Comparison of ENCODE assay signal across 8 mouse cellular contexts in genomic region chr12:54202765-54203655, GRCm38 (mm10). TPM values are rescaled to one million over a fixed set of nuclear protein-coding genes. Genes with fewer than 3 reads are reported as not detected.
DNase-seq lines count a peak whose midpoint lies in the region; ATAC-seq lines count a peak whose summit lies in the region.

No protein-coding gene starts in this region.

- peak overlapping the region; percentile 66 for H3K4me3 ChIP-seq in heart, embryonic 12.5 days
- peak overlapping the region; percentile 68 for H3K4me3 ChIP-seq in kidney, embryonic 16.5 days (ENCODE audit: low read length)

- WGBS in heart, embryonic 12.5 days: 2% methylated on average over 55 of the region's 55 CpGs
- WGBS in kidney, embryonic 16.5 days: 3% methylated on average over 55 of the region's 55 CpGs

- no peaks in the 10 kb centered on the region for H3K9me3 ChIP-seq in heart, embryonic 12.5 days (replicated peaks)
- no peaks in the 10 kb centered on the region for H3K9me3 ChIP-seq in kidney, embryonic 16.5 days (ENCODE audit: low read length)

- H3K27me3 ChIP-seq in heart, embryonic 12.5 days (replicated peaks): no peaks in the 10 kb centered on the region
- H3K27me3 ChIP-seq in kidney, embryonic 16.5 days (ENCODE audit: insufficient read depth, low read length): peaks cover 15% of the 10 kb centered on the region

- H3K36me3 ChIP-seq in heart, embryonic 12.5 days: no peaks in the 10 kb centered on the region
- H3K36me3 ChIP-seq in kidney, embryonic 16.5 days (ENCODE audit: insufficient read depth, low read length): no peaks in the 10 kb centered on the region

- 0 out of 2 replicates have a peak overlapping the region, but pooled peaks have one; percentile 28 for H3K27ac ChIP-seq in heart, embryonic 12.5 days (ENCODE audit: poor library complexity, severe bottlenecking)
- H3K27ac ChIP-seq in kidney, embryonic 16.5 days (ENCODE audit: low read length): 0 out of 2 replicates have a peak overlapping the region, but pooled peaks have one; percentile 32

- peak; percentile 50 for DNase-seq in adrenal gland, adult 2 months
- no peak for DNase-seq in adrenal gland, adult (ENCODE audit: inconsistent age in 2 of 2, low spot score in 1 of 2)
- DNase-seq in urinary bladder, postnatal 14 days (ENCODE audit: low spot score): peak; percentile 23
- DNase-seq in urinary bladder, adult 2 months (ENCODE audit: low spot score): no peak
- peak; percentile 45 to 46 for DNase-seq in lung, postnatal 4 days
- peak; percentile 26 for DNase-seq in right cerebral cortex, postnatal 4 days

- peak overlapping the region; percentile 80 for H3K9ac ChIP-seq in heart, embryonic 12.5 days
- H3K9ac ChIP-seq in kidney, embryonic 16.5 days (replicated peaks; ENCODE audit: low read length): peak overlapping the region; percentile 73

- peak; percentile 61 for ATAC-seq in heart, embryonic 12.5 days (ENCODE audit: insufficient number of reproducible peaks, low FRiP score)
- peak; percentile 70 for ATAC-seq in kidney, embryonic 16.5 days (ENCODE audit: low FRiP score, low TSS enrichment)

- peaks cover 14% of the 10 kb centered on the region; the same call in 1 of the 2 replicates for H3K4me1 ChIP-seq in heart, embryonic 12.5 days (replicated peaks)
- H3K4me1 ChIP-seq in kidney, embryonic 16.5 days (ENCODE audit: insufficient read depth, low read length): peaks cover 17% of the 10 kb centered on the region

- H3K4me2 ChIP-seq in heart, embryonic 12.5 days: peak overlapping the region; percentile 98
- peak overlapping the region; percentile 83 for H3K4me2 ChIP-seq in kidney, embryonic 16.5 days (replicated peaks; ENCODE audit: low read depth, low read length)

RNA-seq across cellular contexts. Expression of gene Egln3, which starts 0.7 kb away (rescaled TPM):
- total RNA-seq in adrenal gland, adult 2 months (2021): 1 to 10 TPM; 5.2 to 7.9 TPM
- polyA plus RNA-seq in adrenal gland, adult 2 months (2012; rRNA removed): 2.1 and 4.9 TPM in 2 replicates
- polyA plus RNA-seq in urinary bladder, adult 2 months (2012; rRNA removed): 37.1 and 41.7 TPM in 2 replicates
- polyA plus RNA-seq in heart, embryonic 12.5 days (2016; fragmentation: Nextera tagmentation; extraction: Ambion mirVana): 7.4 and 7.5 TPM in 2 replicates
- 15.4 and 15.5 TPM in 2 replicates for polyA plus RNA-seq in kidney, embryonic 16.5 days (2015; fragmentation: Nextera tagmentation; extraction: Ambion mirVana)

Comparison
In these comparisons a context has a peak if more than half of its experiments do, and no peak if none do; other contexts are left out.
1. DNase-seq: peak in adrenal gland, adult 2 months (single experiment), urinary bladder, postnatal 14 days (single experiment), lung, postnatal 4 days (2 of 2) and right cerebral cortex, postnatal 4 days (single experiment); none in adrenal gland, adult (0 of 2) and urinary bladder, adult 2 months (single experiment).